Mouse (Mus musculus) heart, postnatal 0 days (tissue): ENCODE measurements at regions not wholly inside any gene's neighbourhood (a gene's known extent, or its start where the extent isn't known, plus 50 kb on each side); places are given as distances from the start of the nearest gene placed in this dataset.
"Not testable (repeated sequence)": the region's sequence is repeated elsewhere in the genome, so short reads cannot be mapped to it uniquely, and the experiment has no call there.

Experiments
- ATAC-seq: fragments of 200-750 bp; cut with Nextera tagmentation; 2 replicates; pipeline ENCODE4 v1.8.0; 2017; ENCODE audit warnings: low read depth, moderate number of reproducible peaks, moderate library complexity; ENCODE audit not compliant: insufficient read depth
- DNase-seq: peaks from one replicate; pipeline ENCODE4 v3.0.0-alpha.2; 2016; ENCODE audit warnings: low spot score
- H3K27ac ChIP-seq: fragments of 300-500 bp; sonication (generic); 2 replicates; pipeline ENCODE4 v1.5.1; 2014; ENCODE audit warnings: low read depth, mild to moderate bottlenecking
- H3K27me3 ChIP-seq: fragments of 300-500 bp; sonication (generic); 2 replicates; pipeline ENCODE4 v1.6.1; 2014; ENCODE audit warnings: low read length, mixed read lengths; ENCODE audit not compliant: control insufficient read depth, insufficient read depth
- H3K36me3 ChIP-seq: fragments of 300-500 bp; sonication (generic); replicated peaks from 2 replicates; pipeline ENCODE4 v1.6.1; 2014; ENCODE audit warnings: low read length, mixed read lengths; ENCODE audit not compliant: control insufficient read depth, insufficient read depth
- H3K4me1 ChIP-seq: fragments of 300-500 bp; sonication (generic); 2 replicates; pipeline ENCODE4 v1.6.1; 2014; ENCODE audit warnings: antibody characterized with exemption; ENCODE audit not compliant: control insufficient read depth, insufficient read depth
- H3K4me2 ChIP-seq: fragments of 300-500 bp; sonication (generic); 2 replicates; pipeline ENCODE4 v1.6.1; 2014; ENCODE audit warnings: low read depth, mild to moderate bottlenecking, low read length, moderate library complexity
- H3K4me3 ChIP-seq: fragments of 300-500 bp; sonication (generic); 2 replicates; pipeline ENCODE4 v1.5.1; 2014; ENCODE audit warnings: low read depth, low read length
- H3K9ac ChIP-seq: fragments of 300-500 bp; sonication (generic); replicated peaks from 2 replicates; pipeline ENCODE4 v1.6.1; 2014; ENCODE audit warnings: low read depth, low read length, mixed read lengths
- H3K9me3 ChIP-seq: fragments of 300-500 bp; sonication (generic); replicated peaks from 2 replicates; pipeline ENCODE4 v1.6.1; 2016; ENCODE audit warnings: low read length; ENCODE audit not compliant: control insufficient read depth
- CTCF ChIP-seq: IDR thresholded peaks from 2 replicates; pipeline ENCODE4 v1.5.1; 2016; ENCODE audit warnings: antibody characterized with exemption, control low read depth, low read depth
- EP300 ChIP-seq: IDR thresholded peaks from 2 replicates; pipeline ENCODE4 v1.6.1; 2016; ENCODE audit warnings: antibody characterized with exemption, low read depth
- WGBS: fragments of 180-500 bp; shearing (Covaris S2); extraction: QIAGEN DNeasy Blood & Tissue Kit; methylation state at CpG from one replicate; pipeline ENCODE4 v1.1.7; 2014; 5-methylcytosine and 5-hydroxymethylcytosine counted together

DNA sequence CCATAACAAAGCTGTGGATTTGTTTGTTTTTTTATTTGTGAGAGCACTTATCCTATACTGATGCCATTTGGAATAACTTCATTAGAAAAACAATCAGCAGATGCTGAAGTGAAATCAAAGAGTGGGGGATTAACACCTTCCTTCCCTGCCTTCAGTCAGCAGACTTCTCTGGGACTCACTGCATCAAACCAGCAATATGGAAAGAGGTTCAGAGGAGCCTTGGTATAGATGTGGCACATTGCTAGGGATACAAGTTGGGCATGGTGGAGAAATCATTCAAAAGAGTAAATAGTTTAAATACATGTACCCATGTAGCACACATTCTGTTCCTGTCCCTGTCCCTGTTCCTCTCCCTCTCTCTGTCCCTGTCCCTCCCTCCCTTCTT is 364.0 kb upstream of the Rgs18 start:
- Histone ChIP-seq H3K27ac (no peak overlapping the region), H3K27me3 (no peaks in the 10 kb centered on the region), H3K36me3 (no peaks in the 10 kb centered on the region), H3K4me2 (no peak overlapping the region), H3K4me3 (no peak overlapping the region), H3K4me1 (0 out of 2 replicates have a peak, but pooled peaks cover 3% of the 10 kb centered on the region), H3K9ac (no peak overlapping the region), H3K9me3 (no peaks in the 10 kb centered on the region)
- DNase-seq (no peak), ATAC-seq (no peak)
- TF ChIP-seq EP300 (no peak), CTCF (no peak)

DNA sequence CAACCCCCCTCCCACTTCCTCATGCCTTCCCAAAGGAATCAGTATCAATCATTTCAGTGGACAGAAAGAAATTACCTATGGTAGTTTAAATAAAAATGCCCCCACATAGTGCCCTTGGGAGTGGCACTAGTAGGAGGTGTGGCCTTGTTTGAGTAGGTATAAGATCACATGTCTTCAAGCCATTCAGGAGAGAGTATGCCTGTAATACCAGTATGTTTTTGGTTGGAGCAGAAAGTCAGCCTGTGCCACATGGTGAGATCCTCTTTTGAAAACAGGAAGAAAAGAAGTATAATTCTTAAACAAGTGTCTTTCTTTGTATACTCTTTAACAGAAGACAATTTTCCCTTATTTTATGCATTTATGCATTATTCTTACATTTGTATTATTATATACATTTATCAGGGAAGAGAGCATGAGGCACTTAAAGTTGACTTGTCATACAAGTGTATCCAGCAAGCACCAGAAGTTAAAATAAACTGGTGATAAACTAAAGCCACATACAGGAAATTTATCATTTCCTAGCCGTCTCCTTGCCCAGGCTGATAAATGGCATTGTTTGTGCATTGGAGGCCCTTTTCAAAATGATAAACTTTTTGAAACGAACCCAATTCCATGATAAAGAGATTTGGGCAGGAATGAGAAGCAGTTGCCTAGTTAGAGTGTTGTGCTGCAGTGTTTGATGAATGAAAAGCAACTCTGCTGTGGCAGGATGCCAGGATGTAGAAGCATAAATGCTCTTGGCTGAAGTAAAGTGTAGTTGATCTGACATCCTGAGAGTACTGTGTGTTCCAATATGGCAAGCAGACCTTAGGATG is 363.4 kb upstream of the Rgs18 start:
- H3K9me3 ChIP-seq = no peaks in the 10 kb centered on the region
- no peaks in the 10 kb centered on the region for H3K27me3 ChIP-seq
- H3K4me2 ChIP-seq = no peak overlapping the region
- no peak for ATAC-seq
- no peak overlapping the region for H3K9ac ChIP-seq
- peak; percentile 22 for DNase-seq
- H3K27ac ChIP-seq = no peak overlapping the region
- H3K36me3 ChIP-seq = no peaks in the 10 kb centered on the region
- 0 out of 2 replicates have a peak, but pooled peaks cover 3% of the 10 kb centered on the region for H3K4me1 ChIP-seq
- no peak for TF ChIP-seq CTCF
- TF ChIP-seq EP300 = no peak
- no peak overlapping the region for H3K4me3 ChIP-seq
- 8% methylated on average over 2 of the region's 2 CpGs for WGBS

DNA sequence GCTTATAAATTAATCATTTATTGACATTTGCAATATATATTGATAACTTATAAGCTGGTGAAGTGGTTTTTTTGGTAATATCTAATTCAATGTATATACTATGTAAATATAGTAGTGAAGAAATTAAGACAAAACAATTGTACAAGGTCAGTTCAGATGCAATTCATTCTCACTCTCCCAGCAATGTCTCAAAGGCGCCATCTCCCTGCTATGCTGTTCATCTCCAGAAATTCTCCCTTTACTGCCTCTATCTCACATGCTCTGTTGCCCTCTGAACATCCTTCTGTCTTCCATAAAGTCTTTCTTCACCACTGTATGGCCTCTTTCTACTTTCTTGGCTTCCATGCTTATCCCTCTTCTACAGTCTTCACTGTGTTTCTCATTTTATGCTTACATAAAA is 355.8 kb upstream of the Rgs18 start:
- DNase-seq (no peak), ATAC-seq (no peak)
- Histone ChIP-seq H3K4me1 (no peaks in the 10 kb centered on the region), H3K36me3 (no peaks in the 10 kb centered on the region), H3K4me3 (no peak overlapping the region), H3K4me2 (no peak overlapping the region), H3K9ac (no peak overlapping the region), H3K27ac (no peak overlapping the region), H3K27me3 (no peaks in the 10 kb centered on the region), H3K9me3 (no peaks in the 10 kb centered on the region)
- TF ChIP-seq EP300 (no peak), CTCF (peak; percentile 45)
- WGBS = 67% methylated on average over 1 of the region's 1 CpGs

DNA sequence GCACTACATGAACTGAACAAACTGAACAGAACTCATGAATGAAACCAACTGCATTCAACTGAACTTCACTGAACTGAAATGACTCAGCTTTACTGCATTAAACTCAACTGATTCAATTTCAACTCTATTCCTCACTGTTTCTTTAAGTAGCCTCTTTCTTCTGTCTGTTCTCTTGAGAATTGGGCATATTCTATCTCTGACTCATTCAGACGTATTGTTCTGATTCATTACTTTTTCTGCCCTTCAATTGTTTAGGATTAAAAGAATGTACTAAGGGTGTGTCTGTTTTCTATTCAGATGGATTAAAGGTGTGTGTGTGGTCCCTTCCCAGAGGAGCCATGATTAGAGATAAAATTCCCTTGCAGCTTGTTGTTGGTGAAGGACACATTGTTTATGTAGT is 337.9 kb upstream of the Rgs18 start:
- 50% methylated on average over 1 of the region's 1 CpGs for WGBS
- H3K27me3 ChIP-seq = no peaks in the 10 kb centered on the region
- H3K36me3 ChIP-seq = no peaks in the 10 kb centered on the region
- no peak for DNase-seq
- no peaks in the 10 kb centered on the region for H3K4me1 ChIP-seq
- no peak overlapping the region for H3K4me2 ChIP-seq
- TF ChIP-seq EP300 = no peak
- no peak for TF ChIP-seq CTCF
- no peak for ATAC-seq
- no peak overlapping the region for H3K4me3 ChIP-seq
- no peak overlapping the region for H3K9ac ChIP-seq
- no peaks in the 10 kb centered on the region for H3K9me3 ChIP-seq
- H3K27ac ChIP-seq = no peak overlapping the region

DNA sequence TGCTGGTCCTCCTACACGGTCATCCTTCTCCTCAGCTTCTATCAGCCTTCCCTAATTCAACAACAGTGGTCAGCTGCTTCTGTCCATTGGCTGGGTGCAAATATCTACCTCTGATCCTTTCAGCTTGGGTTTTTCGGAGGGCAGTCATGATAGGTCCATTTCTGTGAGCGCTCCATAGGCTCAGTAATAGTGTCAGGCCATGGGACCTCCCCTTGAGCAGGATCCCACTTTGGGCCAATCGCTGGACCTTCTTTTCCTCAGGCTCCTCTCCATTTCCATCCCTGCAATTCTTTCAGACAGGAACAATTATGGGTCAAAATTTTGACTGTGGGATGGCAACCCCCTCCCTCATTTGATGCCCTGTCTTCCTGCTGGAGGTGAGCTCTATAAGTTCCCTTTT is 331.5 kb upstream of the Rgs18 start:
- WGBS = 75% methylated on average over 4 of the region's 4 CpGs
- H3K4me2 ChIP-seq, H3K36me3 ChIP-seq, H3K9me3 ChIP-seq, DNase-seq, H3K27me3 ChIP-seq, H3K4me3 ChIP-seq, H3K9ac ChIP-seq, ATAC-seq, H3K4me1 ChIP-seq, H3K27ac ChIP-seq: not testable (repeated sequence)

DNA sequence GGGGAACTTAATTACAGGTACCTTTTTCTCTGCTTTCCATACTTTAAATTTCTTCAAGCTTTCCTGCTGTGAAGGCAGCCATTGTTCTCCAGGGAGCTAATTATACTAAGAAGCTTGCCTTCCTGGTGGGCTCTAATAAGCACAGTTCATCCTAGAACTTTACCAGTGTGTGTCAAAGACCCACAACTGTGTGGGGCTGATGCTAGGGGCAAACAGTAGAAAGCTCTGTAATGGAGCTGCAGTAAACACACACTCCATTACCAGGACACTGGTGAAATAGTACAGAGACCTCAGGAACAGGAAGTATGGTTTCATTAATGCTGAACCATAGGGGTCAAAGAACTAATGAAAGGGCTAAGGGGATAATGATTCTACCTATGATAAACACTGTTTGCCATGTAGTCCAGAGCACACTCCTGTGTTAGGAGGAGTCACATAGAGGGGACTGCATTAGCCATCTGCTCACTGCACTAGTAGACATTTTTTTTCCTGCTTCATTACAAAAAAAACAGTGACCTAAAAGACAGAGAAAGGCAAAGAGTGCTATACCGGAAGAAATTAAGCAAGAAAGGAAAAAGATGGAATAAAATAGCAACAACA is 290.1 kb upstream of the Rgs18 start:
- no peaks in the 10 kb centered on the region for H3K9me3 ChIP-seq
- no peak overlapping the region for H3K27ac ChIP-seq
- no peaks in the 10 kb centered on the region for H3K27me3 ChIP-seq
- H3K36me3 ChIP-seq = no peaks in the 10 kb centered on the region
- no peak for ATAC-seq
- no peak overlapping the region for H3K4me2 ChIP-seq
- no peaks in the 10 kb centered on the region for H3K4me1 ChIP-seq
- 77% methylated on average over 1 of the region's 1 CpGs for WGBS
- no peak overlapping the region for H3K9ac ChIP-seq
- no peak overlapping the region for H3K4me3 ChIP-seq
- no peak for TF ChIP-seq CTCF
- no peak for TF ChIP-seq EP300
- no peak for DNase-seq
